Mouse (Mus musculus) brain, embryonic 14.5 days (tissue): ENCODE results near the gene Adh5.

Experiments used
- CTCF ChIP-seq: fragments of 200-500 bp; IDR thresholded peaks from 2 replicates; pipeline ENCODE4 v1.5.1; 2012; ENCODE audit warnings: inconsistent platforms, mild to moderate bottlenecking, moderate library complexity, borderline replicate concordance; ENCODE audit not compliant: insufficient read depth, insufficient read length; ENCODE audit errors: extremely low read depth
- POLR2A ChIP-seq: fragments of 200-500 bp; IDR thresholded peaks from 2 replicates; pipeline ENCODE4 v1.6.1; 2012; ENCODE audit warnings: mild to moderate bottlenecking, inconsistent platforms, borderline replicate concordance; ENCODE audit not compliant: poor library complexity, insufficient read depth, insufficient read length, severe bottlenecking; ENCODE audit errors: extremely low read depth

DNA sequence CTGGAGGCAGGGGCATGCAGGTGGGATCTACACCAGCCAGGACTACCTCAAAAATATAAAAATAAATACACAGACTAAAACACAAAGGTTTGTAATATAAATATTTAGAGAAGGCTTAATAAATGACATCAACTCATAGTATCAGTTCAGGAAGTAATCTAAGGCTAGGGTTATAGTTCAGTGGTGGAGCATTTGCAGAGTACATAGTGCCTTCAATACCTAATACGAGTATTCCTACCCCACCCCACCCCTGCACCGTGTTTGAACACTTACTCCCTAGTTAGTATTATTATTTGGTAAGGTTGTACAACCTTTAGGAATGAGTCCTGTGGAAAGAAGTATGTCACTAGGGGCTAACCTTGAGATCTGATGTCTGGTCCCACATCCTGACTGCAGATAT is 40.3 kb downstream of the Adh5 start:
- TF ChIP-seq POLR2A (no peak), CTCF (no peak)
